Mouse (Mus musculus): ENCODE data around the gene Clec4f.
"Not testable (repeated sequence)": the region's sequence is repeated elsewhere in the genome, so short reads cannot be mapped to it uniquely, and the experiment has no call there.

Clec4f gene

DNA sequence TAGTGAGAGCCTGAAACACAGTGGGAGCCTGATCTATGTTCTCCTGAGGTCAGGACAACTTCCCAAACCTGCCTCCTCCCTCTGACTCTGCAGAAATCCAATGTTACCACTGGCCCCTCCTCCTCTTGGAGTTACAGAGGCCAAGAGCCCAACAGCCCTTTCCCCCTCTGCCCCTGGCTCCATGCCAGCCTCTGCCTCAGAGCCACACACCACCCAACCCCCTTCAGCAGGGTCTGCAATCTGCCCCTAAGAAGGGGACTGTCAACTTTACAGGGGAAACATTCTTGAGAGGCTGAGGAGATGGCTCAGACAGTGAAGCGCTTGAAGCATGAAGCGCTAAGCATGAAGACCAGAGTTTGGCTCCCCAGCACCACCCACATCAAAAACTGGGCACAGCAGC lies at the start of gene Clec4f:
TSS of gene Clec4f (minus strand) at position 101 of the 400 bp plus-strand sequence.
- no peak for DNase-seq (ENCODE audit: low read depth, low spot score)

DNA sequence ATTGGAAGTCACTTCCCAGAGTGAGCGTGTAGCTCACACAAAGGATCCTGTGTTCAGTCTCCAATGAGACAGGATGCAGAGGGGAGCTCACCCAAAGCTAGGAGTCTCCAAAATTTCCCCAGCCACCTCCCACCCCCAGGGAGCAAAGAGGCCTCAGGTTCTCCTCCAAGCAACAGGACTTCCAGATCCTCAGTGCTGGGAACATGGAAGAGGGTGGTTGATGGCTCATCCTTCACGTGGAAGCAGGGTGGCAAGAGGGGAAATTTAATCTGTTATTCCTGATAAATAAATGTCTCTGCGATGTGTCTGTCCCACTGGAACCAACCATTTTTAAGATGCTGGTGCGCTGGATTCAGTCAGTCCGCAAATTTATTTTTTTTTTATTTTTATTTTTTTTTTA lies 48.7 kb upstream of the Clec4f start:
- no peak for DNase-seq (ENCODE audit: low read depth, low spot score)

DNA sequence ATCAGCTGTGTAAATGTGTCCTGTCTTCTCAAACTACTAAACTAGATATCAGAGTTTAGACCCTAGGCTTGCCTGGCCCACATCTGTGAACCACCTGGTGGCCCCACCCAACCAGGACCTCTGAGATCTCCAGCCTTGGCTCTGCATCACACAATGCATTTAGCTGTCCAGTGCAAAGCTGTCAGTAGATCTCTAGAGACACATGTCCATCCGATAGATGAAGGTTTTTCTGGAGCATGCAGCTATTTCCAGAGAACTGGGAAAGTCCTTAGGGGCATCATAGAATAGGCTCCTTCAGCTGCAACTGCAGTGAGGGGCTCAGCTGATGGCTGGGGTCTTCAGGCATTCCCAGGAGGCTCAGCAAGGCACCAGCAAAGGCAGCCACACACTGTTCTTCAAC lies 48.3 kb upstream of the Clec4f start:
- no peak for DNase-seq (ENCODE audit: low read depth, low spot score)

DNA sequence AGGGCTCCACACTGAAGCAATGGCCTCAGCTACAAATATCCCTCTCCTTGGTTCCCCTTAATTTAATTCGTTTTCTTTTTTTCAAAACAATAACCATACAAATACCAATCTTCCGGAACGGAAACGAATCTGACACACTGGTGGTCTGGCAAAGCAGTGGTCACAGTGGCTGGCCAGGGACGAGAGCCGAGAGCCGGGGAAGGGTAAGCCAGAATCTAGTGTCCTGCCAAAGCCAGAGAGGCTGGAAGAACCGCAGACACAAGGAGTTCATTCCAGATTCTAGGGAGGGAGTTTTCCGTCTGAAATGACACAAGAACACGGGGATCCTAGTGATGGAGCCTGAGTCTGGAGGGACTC lies 47.7 kb upstream of the Clec4f start:
- DNase-seq (ENCODE audit: low read depth, low spot score) = no peak

DNA sequence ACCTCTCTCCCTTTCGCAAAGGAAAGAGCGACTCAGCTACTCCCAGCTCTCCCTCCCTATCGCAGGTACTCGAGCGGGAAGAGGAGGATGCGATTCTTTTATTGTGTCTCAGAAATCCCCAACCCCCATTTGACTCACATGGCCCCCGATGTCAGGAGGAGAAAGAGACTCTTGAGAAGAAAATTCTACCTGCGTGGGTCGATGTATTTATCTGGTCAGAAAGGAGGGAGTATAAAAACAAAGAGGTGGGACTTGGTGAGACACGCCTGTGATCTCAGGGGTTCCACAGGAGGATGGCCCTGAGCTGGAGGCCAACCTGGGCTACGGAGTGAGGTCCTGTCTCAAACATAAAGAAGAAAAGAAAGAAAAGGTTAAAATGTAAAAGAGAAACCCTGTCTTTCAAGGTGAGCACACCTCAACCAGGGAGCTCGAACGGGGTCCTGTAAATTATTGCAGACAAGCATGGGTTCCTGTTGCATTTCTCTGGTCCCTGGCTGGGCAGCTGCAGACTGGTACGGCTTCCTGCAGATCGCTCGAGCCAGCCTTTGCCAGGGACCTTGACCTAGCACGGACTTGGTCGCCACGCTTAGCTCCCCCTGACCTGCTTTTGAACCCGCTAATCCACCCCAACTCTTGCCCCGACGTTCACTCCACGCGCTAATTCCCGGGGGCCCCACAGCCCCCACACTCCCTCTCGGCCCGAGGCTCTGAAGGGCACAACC lies 47.2 kb upstream of the Clec4f start:
- peak; percentile 57 for DNase-seq (ENCODE audit: low read depth, low spot score)

DNA sequence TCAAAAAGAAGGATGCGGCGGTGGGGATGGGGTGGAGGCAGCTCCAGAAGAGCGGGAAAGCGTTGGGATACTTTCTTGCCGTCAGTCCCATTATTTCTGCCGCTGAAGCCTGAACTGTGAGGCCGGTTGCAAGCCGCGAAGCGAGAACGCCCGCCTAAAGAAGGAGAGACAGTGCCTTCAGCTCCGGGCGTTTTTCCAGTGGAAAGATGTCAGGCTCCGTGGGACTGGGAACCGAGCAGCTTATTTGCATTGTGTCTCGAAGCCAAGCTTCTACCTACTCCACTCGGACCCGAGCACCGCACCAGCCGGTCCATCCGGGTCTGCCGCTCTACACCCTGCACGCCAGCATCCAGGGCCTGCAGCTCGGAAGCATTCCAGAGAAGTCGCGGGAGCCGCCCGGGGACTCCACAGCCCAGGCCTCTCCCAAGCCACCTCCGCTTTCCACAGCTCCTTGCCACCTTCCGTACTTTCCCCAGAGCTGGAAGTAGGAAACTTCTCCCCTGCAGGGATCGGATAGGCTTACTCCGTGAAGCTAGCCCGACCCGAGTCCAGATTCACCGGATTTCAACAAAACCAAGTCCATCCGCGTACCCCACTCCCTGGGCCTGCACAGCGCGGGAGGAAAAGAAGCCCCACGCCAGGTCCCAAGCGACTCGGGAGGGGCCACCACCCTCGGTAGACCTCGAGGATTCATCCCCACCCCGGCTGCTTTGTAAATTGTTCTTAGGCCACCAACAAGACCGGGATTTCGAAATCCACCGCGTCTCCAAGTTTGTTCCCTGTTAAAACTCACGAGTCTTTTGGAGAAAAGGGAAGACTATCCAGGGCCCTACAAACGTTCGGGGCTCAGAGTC lies 46.4 kb upstream of the Clec4f start:
- DNase-seq (ENCODE audit: low read depth, low spot score) = peak; percentile 79

DNA sequence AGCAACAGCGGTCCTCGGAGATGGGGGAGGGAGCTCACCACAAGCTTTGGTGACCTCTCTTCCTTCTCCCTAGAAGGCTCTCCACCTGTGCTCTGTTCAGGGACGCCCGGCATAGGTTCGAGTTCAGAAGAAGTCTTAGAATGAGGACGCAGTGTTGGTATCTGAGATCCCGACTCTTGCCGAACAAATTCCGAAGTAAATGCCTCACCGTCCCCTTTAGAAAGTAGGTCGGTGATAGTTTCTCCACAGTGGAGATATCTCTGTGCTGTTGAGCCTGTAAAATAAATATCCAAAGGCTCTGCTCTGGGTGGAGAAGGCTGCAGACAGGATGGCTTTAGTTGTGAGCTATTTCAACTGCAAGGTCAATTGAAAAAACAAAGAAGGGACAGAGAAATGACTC lies 45.0 kb upstream of the Clec4f start:
- no peak for DNase-seq (ENCODE audit: low read depth, low spot score)

DNA sequence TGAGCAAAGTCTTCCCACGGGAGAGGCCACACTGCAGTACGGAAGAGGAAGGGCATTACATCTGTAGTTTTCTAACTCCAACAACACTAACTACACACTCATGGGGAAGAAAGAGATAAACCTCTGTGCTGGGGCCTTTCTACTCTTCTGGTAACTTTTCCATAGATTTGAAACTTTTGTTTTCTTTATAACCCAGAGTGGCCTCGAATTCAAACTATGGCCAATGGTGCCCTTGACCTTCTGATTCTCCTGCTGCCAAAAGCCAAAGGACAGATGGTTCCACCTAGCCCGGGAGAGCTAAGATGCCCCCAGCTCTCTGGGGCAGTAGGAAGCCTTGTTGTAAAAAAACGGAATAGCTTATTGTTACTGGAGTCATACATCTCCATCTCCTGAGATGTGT lies 44.0 kb upstream of the Clec4f start:
- no peak for DNase-seq (ENCODE audit: low read depth, low spot score)

DNA sequence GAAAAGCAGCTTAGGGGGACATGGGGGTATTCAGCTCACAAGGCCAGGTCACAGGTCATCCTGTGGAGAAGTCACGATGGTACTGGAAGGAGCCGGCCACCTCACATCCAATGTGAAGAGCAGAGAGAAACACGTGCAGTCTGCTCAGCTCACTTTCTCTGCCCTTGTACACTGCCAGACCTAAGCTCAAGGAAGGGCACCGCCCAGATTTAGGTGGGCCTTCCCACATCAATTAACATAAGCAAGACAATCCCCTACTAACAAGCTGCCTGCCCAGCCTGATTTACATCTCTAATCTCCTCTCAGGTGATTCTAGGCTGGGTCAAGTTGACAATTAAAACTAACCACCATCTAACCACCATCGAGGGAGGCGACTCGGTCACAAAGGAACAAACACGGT lies 41.9 kb upstream of the Clec4f start:
- DNase-seq (ENCODE audit: low read depth, low spot score) = peak; percentile 88

DNA sequence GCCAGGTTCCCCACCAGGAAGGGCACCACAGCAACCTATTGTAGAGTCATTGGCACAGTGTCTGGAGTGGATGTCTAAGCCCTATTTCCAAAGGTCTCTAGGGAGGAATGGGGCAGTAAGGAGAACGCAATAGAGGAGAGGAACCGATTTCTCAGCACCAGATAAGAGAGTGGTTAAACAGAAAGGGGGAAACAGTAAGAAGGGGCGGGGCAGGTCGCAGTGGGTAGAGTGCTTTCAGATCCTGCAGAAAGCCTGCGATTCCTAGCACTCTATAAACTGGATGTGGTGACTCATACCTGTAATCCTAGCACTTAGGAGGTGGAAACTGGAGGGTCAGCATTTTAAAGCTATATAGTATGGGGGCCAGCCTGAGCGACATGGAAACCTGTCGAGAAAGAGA lies 40.7 kb upstream of the Clec4f start:
- no peak for DNase-seq (ENCODE audit: low read depth, low spot score)

DNA sequence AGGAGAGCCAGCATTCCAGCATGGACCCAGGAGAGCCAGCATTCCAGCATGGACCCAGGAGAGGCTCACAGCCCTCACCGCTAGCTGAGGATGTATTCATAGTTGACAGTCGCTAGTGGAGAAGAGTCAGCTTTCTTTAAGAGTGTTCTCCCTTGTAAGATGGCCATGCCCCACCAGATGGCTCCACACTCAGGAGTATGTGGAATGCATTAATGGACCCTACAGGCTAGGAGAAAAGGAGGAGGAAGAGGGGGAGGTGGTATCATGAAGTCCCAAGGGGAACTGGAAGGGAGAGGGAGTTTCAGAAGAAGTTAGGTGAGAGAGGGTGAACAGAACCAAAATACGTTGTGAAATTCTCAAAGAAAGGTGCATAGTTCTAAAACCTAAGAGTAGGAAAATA lies 39.7 kb upstream of the Clec4f start:
- no peak for DNase-seq (ENCODE audit: low read depth, low spot score)

DNA sequence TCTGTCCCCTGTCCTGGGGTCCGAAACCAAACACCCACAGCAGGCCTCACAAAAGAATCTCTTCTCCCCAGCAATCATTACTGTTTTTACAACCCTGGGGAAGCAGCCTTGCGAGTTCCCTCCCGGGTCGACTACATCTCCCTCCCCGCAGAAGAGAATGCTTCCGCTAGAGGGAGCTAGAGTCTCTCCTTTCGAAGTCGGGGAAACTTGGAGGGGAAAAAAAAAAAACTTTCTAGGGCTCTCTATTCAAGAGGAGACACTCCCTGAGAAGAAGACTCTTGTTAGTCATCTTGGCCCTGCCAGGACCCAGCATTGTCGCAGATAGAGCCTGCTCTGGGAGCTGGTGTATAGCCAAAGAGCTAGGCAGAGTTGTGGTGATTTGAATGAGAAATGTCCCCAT lies 37.8 kb upstream of the Clec4f start:
- DNase-seq (ENCODE audit: low read depth, low spot score) = peak; percentile 86

DNA sequence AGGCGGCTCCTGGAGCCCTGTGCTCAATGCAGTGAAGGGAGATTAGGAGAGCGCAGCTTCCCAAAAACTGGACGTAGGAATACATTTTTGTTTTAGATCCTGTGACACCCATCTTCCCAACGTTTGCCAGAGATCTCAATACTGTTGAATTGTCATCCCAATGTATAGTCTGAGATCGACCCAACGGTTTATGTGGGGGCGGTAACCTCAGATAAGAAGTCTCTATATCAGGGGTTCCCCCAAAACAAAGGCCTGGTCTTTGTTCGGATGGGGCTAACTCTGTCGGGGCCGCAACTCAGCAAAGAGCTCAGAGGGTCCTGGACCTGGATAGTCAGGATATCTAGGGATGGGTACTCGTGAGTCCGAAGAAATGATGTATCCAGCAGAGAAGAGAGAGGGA lies 37.0 kb upstream of the Clec4f start:
- DNase-seq (ENCODE audit: low read depth, low spot score) = no peak

DNA sequence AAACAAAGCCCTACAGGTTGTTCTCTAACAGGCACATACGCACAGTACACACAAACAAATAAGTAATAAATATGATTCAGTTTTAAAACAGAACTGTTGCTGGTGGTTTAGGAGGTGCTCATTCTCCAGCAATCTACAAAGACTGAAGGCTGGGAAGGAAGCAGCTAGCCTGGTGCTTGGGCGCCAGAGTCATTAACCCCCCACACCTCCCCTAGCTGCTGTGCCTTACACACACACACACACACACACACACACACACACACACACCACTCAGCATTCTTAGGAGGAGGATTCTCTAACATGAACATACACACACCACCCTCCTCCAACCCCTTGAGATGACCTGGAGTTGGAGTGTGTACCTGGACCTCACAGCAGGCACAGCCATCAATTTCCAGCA lies 34.9 kb upstream of the Clec4f start:
- no peak for DNase-seq (ENCODE audit: low read depth, low spot score)

DNA sequence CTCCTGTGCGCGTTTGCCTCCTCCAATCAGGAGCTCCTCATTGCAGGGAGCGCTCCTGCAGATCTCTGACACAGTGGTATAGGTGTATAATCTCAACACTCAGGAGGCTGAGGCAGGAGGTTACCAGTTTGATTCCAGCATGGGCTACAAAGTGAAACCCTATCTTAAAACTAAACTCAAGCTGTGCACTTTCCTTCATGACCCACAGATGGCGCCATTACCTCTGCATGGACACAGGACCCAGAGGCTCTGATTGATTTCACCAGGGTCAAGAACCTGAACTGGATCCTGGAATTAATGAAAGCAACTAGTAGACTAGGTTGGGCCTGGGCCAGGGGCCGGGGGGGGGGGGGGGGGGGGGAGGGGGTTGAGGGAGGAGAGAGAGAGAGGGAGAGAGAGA lies 34.3 kb upstream of the Clec4f start:
- DNase-seq (ENCODE audit: low read depth, low spot score) = peak; percentile 79

DNA sequence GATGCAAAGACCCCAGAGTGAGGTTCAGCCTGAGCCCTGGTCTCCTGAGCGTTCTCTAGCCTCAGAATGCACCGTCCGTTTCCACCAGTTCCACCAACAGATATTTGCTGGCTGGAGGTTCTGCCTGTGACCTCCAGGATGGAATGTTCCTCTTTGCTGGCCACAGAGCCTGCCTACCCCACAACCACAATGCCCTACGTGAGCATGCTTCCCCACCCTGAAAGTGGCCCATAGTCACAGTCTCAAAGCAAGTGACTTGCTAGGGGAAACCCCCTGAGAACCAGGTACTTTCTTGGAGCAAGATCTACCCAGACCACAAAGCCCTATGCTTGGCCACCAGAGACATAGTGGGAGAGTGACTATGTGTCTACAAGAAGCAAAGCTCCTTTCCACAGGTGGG lies 33.4 kb upstream of the Clec4f start:
- no peak for DNase-seq (ENCODE audit: low read depth, low spot score)

DNA sequence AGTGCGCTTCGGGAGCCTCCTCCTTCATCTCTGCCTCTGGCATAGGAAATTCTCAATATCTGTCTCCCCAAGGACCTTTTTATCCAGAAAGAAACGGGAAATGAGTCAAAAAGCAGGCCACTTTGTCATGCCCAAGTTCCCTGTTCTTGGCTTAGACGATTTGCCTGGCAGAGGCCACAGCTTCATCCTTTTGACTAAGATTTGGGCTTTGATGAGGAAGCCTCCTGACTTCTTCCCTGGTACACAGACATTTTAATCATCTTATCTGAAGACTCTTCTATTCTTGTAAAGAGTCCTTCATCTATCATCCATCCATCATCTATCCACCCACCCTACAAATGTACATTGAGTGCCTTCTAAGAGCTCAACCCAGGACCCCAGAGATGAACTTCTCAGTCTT lies 21.8 kb upstream of the Clec4f start, which contains the start of gene Cd207:
TSS of gene Cd207 (minus strand) at position 101 of the 400 bp plus-strand sequence.
- no peak for DNase-seq (ENCODE audit: low read depth, low spot score)

DNA sequence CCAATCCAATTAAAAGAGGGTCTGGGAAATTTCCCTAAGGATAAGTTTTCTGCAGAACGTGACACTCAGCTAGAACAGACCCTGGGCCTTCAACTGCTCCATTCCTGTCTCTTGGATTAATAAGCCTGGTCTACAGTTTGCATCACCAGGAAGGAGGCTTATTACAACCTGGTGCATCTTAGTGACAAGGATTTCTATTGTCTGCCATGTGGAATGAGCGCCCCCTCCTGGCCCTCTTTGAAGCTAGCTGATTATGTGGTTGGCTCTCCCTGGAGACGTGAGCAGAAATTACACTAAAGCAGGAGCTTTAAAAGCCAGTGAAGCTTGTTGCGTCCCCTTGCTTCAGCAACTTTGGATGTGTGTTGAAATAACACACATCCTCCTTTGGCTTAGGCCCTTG lies 17.4 kb upstream of the Clec4f start:
- peak; percentile 81 for DNase-seq (ENCODE audit: low read depth, low spot score)

DNA sequence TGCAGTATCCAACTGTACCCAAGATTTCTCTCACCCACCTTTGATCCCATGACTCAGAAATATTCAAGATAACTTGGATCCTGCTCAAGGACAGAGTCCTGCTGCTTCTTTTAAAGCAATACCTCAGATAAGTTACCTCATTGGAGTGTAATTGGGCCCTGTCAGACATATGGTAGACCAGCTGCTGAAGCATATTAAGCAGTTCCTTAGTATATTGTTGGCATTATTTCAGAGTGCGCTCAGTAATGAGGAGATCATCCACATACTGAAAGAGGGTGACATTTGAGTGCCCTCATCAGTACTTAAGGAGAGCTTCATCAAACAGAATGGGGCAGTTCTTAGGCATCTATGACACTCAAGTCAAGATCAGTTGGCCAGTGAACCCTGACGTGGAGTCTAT lies 9.0 kb upstream of the Clec4f start:
- DNase-seq (ENCODE audit: low read depth, low spot score) = no peak

DNA sequence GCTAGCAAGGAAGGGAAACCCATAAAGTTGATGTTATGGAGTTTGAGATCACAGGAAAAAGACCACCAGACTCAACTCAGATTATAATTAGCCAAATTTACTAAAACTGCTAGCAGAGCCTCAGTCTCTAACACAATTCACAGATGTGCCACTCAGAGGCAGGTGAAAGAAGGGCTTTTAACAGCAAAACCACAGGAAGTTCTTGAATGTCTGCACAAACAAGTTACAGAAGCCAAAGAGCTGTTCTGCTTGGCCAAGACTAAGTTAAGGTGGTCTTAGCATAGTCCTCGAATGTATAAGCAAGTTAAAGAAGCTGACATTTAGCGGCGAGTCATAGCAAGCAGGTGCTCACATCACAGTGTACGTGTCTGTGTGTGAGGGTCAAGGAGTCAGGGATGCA lies 4.8 kb upstream of the Clec4f start:
- no peak for DNase-seq (ENCODE audit: low read depth, low spot score)

DNA sequence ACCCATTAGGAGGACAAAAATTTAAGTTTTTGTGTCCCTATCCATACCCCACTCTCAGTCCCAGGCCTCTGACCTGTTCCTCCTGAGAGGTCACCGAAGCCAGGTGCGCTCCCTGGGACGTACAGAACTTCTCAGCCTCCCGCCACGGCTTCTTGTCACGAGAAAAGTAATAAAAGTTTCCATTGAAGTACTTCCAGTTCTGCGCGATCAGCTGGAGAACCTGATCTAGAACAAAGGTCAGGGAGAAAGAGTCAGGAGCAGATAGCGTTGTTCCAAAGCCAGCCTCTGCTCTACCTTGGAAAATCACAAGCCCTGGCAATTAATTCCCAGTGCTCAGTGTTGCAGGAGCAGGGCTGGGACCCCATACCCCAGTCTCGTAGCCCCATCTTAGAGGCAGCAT lies 9.3 kb downstream of the Clec4f start:
- DNase-seq (ENCODE audit: low read depth, low spot score) = no peak

DNA sequence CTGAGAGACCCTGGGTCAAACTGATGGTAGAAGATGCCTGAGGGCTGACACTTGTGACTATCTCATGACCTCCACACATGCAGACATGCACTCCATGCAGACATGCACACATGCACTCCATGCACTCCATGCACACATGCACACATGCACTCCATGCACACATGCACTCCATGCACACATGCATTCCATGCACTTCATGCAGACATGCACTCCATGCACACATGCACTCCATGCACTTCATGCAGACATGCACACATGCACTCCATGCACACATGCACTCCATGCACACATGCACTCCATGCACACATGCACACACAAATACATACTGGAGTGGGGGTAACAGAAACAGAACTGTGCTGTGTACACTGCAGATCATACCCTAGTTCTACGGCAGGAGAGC lies 20.7 kb downstream of the Clec4f start:
- DNase-seq (ENCODE audit: low read depth, low spot score) = peak; percentile 3

DNA sequence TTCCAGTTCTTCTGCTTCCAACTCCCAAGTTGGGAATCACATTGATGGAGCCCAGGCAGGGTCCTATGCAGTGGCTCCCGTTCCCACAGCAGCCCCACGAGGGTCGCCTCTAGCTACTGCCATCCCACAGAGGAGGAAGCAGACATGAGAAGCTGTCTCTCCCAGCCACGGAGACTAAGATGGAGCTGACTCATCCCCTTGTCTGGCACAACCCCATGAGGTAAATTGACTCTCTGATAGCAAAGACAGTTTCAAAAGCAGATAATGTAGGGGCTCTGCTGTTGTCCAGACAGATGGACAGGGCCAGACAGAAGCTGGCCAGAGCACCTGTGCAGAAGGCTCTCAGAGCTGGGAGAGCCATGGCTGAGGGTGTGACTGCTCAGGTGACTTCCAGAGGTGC lies 21.4 kb downstream of the Clec4f start:
- DNase-seq (ENCODE audit: low read depth, low spot score) = not testable (repeated sequence)
